Mouse (Mus musculus) erythroblast, embryonic 14.5 days (primary cell): ENCODE measurements around the gene Pcp4l1. TPM values are rescaled to one million over a fixed set of nuclear protein-coding genes. Genes with fewer than 3 reads are reported as not detected.

Source experiments
- H3K27me3 ChIP-seq: 2 replicates; pipeline ENCODE4 v1.6.1; 2012; ENCODE audit warnings: inconsistent platforms; ENCODE audit not compliant: control insufficient read depth
- H3K36me3 ChIP-seq: 2 replicates; pipeline ENCODE4 v1.6.1; 2012; ENCODE audit warnings: mild to moderate bottlenecking, inconsistent platforms; ENCODE audit not compliant: control insufficient read depth
- H3K4me1 ChIP-seq: 2 replicates; pipeline ENCODE4 v1.6.1; 2012; ENCODE audit warnings: inconsistent platforms; ENCODE audit not compliant: control insufficient read depth
- H3K4me3 ChIP-seq: replicated peaks from 2 replicates; pipeline ENCODE3; 2012; ENCODE audit warnings: moderate library complexity, mild to moderate bottlenecking, inconsistent platforms
- H3K9me3 ChIP-seq: 2 replicates; pipeline ENCODE4 v1.6.1; 2012; ENCODE audit warnings: low read length, inconsistent platforms, mixed read lengths; ENCODE audit not compliant: control insufficient read depth
- GATA1 ChIP-seq: IDR thresholded peaks from 2 replicates; pipeline ENCODE4 v1.6.1; 2012; ENCODE audit warnings: low read length, inconsistent platforms, mixed read lengths
- TAL1 ChIP-seq: IDR thresholded peaks from 3 replicates; pipeline ENCODE4 v1.6.1; 2012; ENCODE audit warnings: low read length, inconsistent platforms, mixed read lengths
- polyA plus RNA-seq: library from polyadenylated mRNA; stranded (reverse); fragments of >175 nt; gene quantifications from 2 replicates; pipeline ENCODE4 v1.2.3, GENCODE M21; 2012

The Pcp4l1 gene
- polyA plus RNA-seq, 1 experiment = not detected

DNA sequence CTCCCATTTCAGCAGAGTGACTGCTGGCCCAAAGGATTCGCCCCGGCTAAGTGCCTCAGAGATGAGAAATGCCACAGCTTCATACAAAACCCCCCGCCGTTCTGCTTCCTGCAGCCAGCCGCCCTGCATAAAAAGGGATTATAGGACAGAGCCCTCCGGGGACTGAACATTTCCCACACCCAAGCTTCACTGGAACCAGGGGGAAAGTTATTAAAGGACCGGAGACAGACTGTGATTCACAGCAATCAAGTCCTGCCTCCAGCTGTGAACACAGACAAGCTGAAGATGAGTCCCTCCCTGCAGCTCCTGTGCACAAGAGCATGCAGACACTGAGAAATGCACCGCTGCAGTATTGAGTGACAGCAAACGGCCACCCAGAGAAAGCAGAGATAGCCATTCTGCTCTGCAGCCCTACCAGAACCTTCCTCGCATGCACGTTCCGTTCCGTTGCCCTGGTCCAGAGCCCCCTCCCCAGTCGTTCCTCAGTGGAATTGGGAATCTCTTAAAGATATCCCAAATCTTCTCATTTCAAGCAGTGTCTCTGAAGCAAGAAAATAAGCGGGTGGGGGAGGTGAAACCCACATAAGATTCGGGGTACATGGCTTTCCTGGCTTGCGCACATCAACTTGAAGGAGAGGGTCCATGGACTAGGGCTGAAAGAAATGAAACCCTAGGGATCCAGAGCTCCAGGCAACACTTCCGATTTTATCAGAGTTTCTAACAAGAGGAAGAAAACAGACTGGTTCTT lies 2.8 kb downstream of the Pcp4l1 start:
- Histone ChIP-seq H3K4me3 (no peak overlapping the region), H3K4me1 (no peaks in the 10 kb centered on the region; the same call in 1 of the 2 replicates), H3K9me3 (no peaks in the 10 kb centered on the region), H3K27me3 (peaks cover 86% of the 10 kb centered on the region), H3K36me3 (no peaks in the 10 kb centered on the region)
- no peak for TF ChIP-seq TAL1
- TF ChIP-seq GATA1 = no peak

DNA sequence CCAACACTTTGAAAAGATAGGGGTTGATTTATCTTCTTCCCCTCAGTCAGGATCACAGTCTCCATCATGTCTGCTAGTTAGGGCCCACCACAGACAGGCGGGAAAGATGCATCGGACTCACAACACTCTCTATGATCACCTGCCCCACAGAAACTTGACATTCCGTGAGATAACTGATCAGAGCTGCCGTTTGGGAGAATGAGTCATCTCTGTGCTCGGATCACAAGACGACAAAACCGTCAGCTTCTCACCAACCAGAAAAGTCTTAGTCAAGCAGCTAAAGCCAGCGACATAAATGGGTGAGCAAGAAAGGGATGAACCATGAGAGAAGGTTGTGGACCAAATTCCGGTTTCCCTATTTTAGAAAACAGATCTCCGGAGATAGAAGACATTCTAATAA lies 3.8 kb downstream of the Pcp4l1 start:
- no peak overlapping the region for H3K4me3 ChIP-seq
- peaks cover 88% of the 10 kb centered on the region for H3K27me3 ChIP-seq
- TF ChIP-seq GATA1 (no peak), TAL1 (no peak)
- no peaks in the 10 kb centered on the region for H3K9me3 ChIP-seq
- no peaks in the 10 kb centered on the region; the same call in 1 of the 2 replicates for H3K4me1 ChIP-seq
- H3K36me3 ChIP-seq = no peaks in the 10 kb centered on the region

DNA sequence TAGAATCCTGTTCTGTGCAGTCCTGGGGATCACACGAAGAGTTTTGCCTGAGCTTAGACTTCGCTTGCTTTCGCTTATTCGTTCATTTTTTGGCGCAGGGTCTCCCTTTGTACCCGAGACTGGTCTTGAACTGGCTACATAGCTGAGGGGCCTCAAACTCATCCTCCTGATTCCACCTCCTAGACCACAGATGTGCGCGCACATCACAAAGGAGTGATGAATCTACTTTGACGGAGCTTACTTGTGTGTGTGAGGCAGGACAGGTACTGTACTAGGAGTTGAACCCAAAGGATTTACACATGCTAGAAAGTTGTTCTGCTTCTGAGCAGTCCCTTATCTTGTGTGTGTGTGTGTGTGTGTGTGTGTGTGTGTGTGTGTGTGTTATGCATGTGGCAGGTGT lies 5.2 kb downstream of the Pcp4l1 start:
- Histone ChIP-seq H3K27me3 (peaks cover 73% of the 10 kb centered on the region), H3K4me1 (no peaks in the 10 kb centered on the region; the same call in 1 of the 2 replicates), H3K9me3 (no peaks in the 10 kb centered on the region), H3K4me3 (no peak overlapping the region), H3K36me3 (no peaks in the 10 kb centered on the region)
- TF ChIP-seq GATA1 (no peak), TAL1 (no peak)

DNA sequence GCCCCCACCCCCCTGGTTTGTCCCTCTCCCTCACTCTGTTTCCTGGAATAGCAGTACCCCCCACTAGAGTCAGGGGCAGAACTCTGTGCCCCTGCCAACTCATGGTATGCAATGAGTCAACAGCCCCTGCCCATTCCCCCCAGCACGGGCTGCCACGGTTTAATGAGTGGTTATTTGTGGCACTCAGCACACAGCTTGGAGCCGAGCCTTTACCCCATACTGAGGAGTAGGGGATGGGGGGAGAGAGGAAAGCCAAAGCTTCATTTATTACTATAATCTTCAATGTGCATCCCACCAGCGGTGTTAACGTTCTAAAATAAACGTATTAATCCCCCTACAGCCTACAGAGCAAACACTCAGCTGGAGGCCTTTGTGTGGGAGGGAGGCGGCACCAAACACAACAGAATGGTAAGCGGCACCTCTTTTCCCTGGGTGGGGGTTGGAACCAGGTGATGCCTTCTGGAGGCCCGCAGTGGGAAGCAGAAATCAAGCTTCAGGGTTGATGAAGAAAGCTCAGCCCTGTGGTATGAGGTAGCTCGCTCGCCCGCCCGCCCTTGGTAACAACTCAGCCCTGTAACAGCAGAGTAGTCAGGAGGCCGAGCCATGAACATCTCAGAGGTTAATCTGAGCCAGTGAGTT lies 6.5 kb downstream of the Pcp4l1 start:
- no peaks in the 10 kb centered on the region for H3K9me3 ChIP-seq

DNA sequence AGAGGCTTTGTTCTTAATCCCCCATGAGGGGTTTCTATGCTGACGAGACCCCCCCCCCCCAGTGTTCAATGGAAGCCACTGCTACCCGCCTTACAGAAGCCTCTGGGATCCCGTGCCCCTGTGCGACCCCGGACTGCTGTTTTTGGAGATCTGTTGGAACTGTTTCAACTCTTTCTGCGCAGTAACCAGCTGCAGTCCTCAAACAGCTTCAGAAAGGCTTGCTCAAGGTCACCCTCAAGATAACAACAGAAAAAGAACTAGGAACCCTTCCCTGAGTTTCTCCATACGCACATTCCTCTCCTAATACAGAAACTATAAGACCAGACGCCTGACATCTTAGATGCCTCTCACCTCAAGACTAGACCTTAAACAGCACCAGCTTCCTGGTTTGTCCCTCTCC lies 7.0 kb downstream of the Pcp4l1 start:
- Histone ChIP-seq H3K4me3 (no peak overlapping the region), H3K36me3 (no peaks in the 10 kb centered on the region), H3K4me1 (no peaks in the 10 kb centered on the region), H3K27me3 (peaks cover 60% of the 10 kb centered on the region), H3K9me3 (no peaks in the 10 kb centered on the region)
- TF ChIP-seq TAL1 (no peak), GATA1 (no peak)

More for the DNA sequence above, 6.5 kb downstream of the Pcp4l1 start:
- Histone ChIP-seq H3K36me3 (no peaks in the 10 kb centered on the region), H3K4me3 (no peak overlapping the region), H3K4me1 (no peaks in the 10 kb centered on the region), H3K27me3 (peaks cover 66% of the 10 kb centered on the region)
- TF ChIP-seq GATA1 (no peak), TAL1 (no peak)

DNA sequence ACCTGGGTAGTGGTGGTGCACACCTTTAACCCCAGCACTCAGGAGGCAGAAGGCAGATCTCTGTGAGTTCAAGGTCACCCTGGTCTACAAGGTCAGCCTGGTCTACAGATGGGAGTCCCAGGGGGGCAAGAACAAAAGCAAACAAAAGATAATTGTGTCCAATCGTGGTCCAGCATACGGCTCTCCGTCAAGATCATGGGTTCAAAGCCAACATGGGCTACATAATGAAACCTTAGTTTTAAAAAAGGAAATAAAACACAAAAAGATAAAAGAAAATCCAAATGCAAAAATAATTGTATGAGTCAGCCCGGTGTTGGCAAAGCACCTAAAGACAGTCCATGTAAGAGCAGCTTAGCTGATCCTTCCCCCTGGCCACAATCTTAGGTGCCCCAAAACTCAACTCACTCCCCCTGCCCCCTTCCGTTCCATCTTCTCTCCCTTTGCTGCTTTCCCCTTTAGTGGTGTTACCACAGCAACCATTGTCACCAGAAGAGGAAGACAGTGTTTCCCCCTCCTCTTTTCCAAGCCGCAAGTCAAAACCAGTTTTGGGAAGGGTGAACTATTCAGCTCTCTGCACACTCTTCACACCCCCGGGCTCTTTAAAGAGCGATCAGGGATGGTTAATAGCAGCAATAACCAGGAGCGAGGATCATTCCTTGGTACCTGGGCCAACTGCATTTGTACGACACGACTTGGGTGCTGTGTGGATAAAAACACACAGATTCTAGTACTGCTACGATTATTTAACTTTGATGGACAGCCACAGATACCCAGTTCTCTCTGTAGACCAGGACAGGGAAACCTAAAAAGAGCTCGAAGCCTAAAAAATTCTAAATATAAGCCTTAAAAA lies 8.0 kb downstream of the Pcp4l1 start:
- Histone ChIP-seq H3K9me3 (no peaks in the 10 kb centered on the region), H3K36me3 (no peaks in the 10 kb centered on the region), H3K4me1 (no peaks in the 10 kb centered on the region), H3K4me3 (no peak overlapping the region), H3K27me3 (peaks cover 51% of the 10 kb centered on the region)
- TF ChIP-seq GATA1 (no peak), TAL1 (no peak)

DNA sequence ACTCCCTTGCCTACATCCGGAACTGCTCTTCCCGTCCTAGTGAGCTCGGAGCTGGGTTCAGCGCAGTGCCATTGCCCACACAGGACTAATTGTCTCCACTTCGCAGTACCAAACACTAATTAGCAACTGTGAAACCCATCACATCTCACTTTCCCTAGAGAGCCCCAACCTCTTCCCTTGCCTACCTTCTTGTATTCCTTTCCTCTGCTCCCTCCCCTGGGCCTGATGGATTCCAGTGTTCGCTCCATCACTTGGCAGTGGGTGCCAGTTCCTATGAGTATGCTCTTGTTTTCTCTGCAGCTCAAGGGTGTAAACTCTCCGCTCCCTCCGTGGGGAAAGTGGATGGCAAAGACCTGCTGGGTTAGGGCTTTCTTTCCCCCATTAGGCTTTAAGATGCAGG lies 10.4 kb downstream of the Pcp4l1 start:
- TF ChIP-seq GATA1 = no peak
- TF ChIP-seq TAL1 = no peak
- H3K27me3 ChIP-seq = peaks cover 26% of the 10 kb centered on the region
- no peaks in the 10 kb centered on the region for H3K9me3 ChIP-seq
- no peak overlapping the region for H3K4me3 ChIP-seq
- H3K4me1 ChIP-seq = no peaks in the 10 kb centered on the region
- no peaks in the 10 kb centered on the region for H3K36me3 ChIP-seq

DNA sequence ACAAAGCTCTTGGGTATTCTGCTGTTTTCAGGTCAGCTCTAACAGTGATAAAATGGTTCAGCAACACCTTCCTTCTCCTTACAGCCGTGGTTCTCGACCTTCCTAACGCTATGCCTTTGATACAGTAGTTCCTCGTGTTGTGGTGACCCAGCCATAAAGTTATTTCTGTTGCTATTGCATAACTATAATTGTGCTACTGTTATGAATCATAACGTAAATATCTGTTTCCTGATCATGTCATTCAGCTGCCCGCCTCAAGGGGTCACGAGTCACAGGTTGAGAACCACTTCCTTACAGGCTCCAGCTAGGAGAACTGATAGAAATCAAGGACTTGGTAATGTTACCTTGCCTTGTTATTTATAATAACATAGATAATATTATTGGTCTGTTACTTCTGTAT lies 11.8 kb downstream of the Pcp4l1 start:
- Histone ChIP-seq H3K4me3 (no peak overlapping the region), H3K9me3 (no peaks in the 10 kb centered on the region), H3K36me3 (no peaks in the 10 kb centered on the region), H3K27me3 (peaks cover 17% of the 10 kb centered on the region), H3K4me1 (no peaks in the 10 kb centered on the region)
- no peak for TF ChIP-seq GATA1
- TF ChIP-seq TAL1 = no peak

DNA sequence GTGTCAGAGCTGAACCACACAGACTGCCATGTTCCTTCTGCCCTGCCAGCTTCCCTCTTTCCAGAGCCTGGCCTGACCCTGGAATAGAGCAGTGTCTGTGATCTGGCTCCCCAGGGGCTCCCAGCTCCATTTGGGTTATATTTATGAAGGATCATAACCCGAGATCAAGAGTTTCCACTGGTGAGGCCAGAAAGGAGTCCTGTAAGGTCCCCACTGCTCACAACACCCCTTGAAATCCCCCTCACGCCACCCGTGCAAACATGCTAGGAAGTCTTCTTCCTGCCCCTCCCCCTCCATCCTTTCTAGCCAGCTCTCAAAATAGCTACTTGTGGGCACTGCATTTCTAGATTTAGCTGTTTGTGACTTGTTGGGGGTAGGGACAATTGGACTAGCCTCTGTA lies 12.4 kb downstream of the Pcp4l1 start:
- TF ChIP-seq GATA1 = no peak
- no peak overlapping the region for H3K4me3 ChIP-seq
- no peaks in the 10 kb centered on the region for H3K4me1 ChIP-seq
- peaks cover 13% of the 10 kb centered on the region for H3K27me3 ChIP-seq
- H3K36me3 ChIP-seq = no peaks in the 10 kb centered on the region
- no peaks in the 10 kb centered on the region for H3K9me3 ChIP-seq
